Mouse (Mus musculus) bone marrow, adult 2 months (tissue): ENCODE data around the gene Trpc1. TPM values are rescaled to one million over a fixed set of nuclear protein-coding genes. Genes with fewer than 3 reads are reported as not detected.

Source experiments
- H3K27ac ChIP-seq: fragments of 200-500 bp; 2 replicates; pipeline ENCODE4 v1.5.1; 2012; ENCODE audit warnings: low read depth, mild to moderate bottlenecking, control low read depth, inconsistent platforms, low read length; ENCODE audit not compliant: control insufficient read depth, poor library complexity, insufficient read depth
- H3K4me1 ChIP-seq: fragments of 200-500 bp; 2 replicates; pipeline ENCODE4 v1.6.1; 2011; ENCODE audit warnings: low read length; ENCODE audit not compliant: control insufficient read depth, insufficient read depth
- H3K4me3 ChIP-seq: fragments of 200-500 bp; replicated peaks from 2 replicates; pipeline ENCODE3; 2011; ENCODE audit warnings: mild to moderate bottlenecking, low read depth, low read length, control low read depth; ENCODE audit not compliant: control insufficient read depth
- CTCF ChIP-seq: fragments of 200-500 bp; IDR thresholded peaks from 2 replicates; pipeline ENCODE4 v1.5.1; 2011; ENCODE audit warnings: low read length, control low read depth; ENCODE audit not compliant: control insufficient read depth, insufficient read depth
- POLR2A ChIP-seq: fragments of 200-500 bp; IDR thresholded peaks from 2 replicates; pipeline ENCODE4 v1.6.1; 2011; ENCODE audit warnings: low read depth, mild to moderate bottlenecking, control low read depth, low read length, borderline replicate concordance; ENCODE audit not compliant: control insufficient read depth
- WGBS: fragments of 180-500 bp; shearing (Covaris S2); methylation state at CpG from one replicate; pipeline ENCODE4 v1.1.7; 2018; 5-methylcytosine and 5-hydroxymethylcytosine counted together
- polyA plus RNA-seq: library from polyadenylated mRNA; stranded (reverse); fragments of >200 nt; gene quantifications from 2 replicates; pipeline ENCODE4 v1.2.4, GENCODE M21; 2011; ENCODE audit warnings: low replicate concordance; ENCODE audit not compliant: missing spikeins, insufficient read depth, insufficient read length

Trpc1 gene
- polyA plus RNA-seq, 1 experiment, result 0.87 TPM

DNA sequence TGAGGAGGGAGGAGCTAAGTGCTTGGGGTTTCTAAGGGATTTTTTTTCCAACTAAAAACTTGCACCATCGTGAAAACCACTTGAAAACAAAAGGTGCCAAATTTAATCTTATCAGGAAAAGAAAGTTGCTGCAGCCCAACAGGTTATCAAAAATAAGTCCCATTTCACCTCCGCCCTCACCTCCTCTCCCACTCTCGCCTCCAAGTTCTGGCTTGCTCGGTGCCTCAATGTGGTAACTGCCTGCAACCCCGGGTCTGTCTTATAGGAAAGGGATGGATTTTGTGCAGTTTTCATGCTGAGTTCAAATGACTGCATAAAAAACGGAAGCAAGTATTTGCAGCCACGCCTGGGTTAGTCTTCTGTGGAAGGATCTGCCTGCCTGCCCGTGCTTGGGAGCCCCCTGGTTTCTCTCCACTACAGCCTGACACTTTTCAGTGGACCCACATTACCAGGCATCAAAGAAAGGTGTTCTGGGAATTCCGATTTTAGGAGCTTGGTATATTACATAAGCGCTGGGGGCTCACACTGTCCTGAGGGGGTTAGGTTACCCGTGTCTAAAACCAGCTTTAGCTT, 56.6 kb downstream of the Trpc1 start:
- no peaks in the 10 kb centered on the region for H3K4me1 ChIP-seq
- H3K27ac ChIP-seq, result no peak overlapping the region
- 67% methylated on average over 11 of the region's 11 CpGs for WGBS
- no peak overlapping the region for H3K4me3 ChIP-seq
- TF ChIP-seq CTCF (no peak), POLR2A (no peak)

GRCm38 (mm10) chr9:95692823-95693222, 57.4 kb downstream of the Trpc1 start:
- no peak for TF ChIP-seq POLR2A
- TF ChIP-seq CTCF, result no peak
- no peak overlapping the region for H3K4me3 ChIP-seq
- no peaks in the 10 kb centered on the region for H3K4me1 ChIP-seq
- 79% methylated on average over 8 of the region's 8 CpGs for WGBS
- H3K27ac ChIP-seq, result no peak overlapping the region

DNA sequence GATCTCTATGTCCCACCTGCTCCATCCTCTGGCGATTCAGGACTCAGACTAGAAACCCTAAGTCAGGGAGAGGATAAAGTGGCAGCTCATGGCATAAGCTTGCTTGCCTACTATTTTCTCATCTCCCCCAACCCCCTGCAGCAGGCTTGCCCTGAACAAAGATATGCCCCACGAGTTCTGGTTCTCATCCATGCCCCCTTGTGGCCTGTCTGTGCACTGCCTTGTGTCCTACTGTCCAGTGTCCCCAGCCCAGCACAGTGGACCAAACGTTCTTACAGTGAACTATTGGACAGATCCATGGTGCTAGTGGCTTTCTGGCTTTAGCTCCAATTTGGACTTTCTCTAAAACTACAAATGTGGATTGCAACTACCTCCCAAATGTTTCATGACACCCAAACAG, 62.1 kb downstream of the Trpc1 start:
- TF ChIP-seq CTCF (peak; percentile 55), POLR2A (no peak)
- no peak overlapping the region for H3K27ac ChIP-seq
- H3K4me1 ChIP-seq, result no peaks in the 10 kb centered on the region
- no peak overlapping the region for H3K4me3 ChIP-seq
- 43% methylated on average over 3 of the region's 3 CpGs for WGBS

DNA sequence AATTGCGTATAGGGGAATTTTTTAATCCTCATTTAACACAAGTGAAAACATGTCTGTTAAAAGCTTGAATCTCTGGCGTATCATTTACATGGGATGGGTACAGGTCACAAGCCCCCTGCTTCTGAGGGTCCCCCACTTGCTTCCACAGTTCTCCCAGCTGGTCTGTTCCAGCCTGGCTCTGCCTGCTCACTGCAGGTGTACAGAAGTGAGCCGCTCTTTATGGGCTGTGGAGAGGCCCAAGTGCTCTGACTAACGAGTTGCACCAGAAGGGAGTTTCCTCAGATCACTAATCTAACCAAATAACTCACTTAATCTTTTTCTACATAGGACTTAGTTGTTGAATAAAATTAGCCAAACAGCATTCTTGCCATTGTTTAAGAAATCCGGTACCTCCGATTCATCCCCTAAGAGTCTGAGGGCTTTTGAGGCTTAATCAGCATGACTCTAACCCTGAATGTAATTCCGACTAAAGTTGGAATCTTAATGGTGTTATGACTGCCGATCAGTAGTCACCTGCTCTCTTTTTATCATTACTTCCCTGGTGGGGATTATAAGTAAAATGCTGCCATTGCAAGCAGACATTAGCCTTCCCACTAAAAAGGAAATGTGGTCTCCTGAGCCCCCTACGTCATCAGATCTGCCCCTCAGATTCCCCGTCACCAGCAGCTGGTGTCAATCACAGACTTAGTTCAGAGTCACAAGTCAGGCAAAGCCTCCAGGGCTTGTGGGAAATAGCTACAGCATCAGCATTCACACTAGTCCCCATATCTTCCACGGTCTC, 64.3 kb downstream of the Trpc1 start:
- WGBS, result 77% methylated on average over 11 of the region's 11 CpGs
- Histone ChIP-seq H3K4me1 (no peaks in the 10 kb centered on the region), H3K27ac (no peak overlapping the region), H3K4me3 (no peak overlapping the region)
- no peak for TF ChIP-seq CTCF
- TF ChIP-seq POLR2A, result no peak

- no peaks in the 10 kb centered on the region for H3K4me1 ChIP-seq
- WGBS, result 82% methylated on average over 11 of the region's 11 CpGs
- no peak for TF ChIP-seq POLR2A
- no peak for TF ChIP-seq CTCF
- H3K4me3 ChIP-seq, result no peak overlapping the region
- H3K27ac ChIP-seq, result no peak overlapping the region
These were observed 69.5 kb downstream of the Trpc1 start for GRCm38 (mm10) chr9:95680691-95681090.

GRCm38 (mm10) chr9:95679966-95680365, 70.2 kb downstream of the Trpc1 start:
- Histone ChIP-seq H3K27ac (no peak overlapping the region), H3K4me1 (no peaks in the 10 kb centered on the region), H3K4me3 (no peak overlapping the region)
- WGBS, result 73% methylated on average over 7 of the region's 7 CpGs
- no peak for TF ChIP-seq POLR2A
- no peak for TF ChIP-seq CTCF

- no peak overlapping the region for H3K27ac ChIP-seq
- 89% methylated on average over 4 of the region's 4 CpGs for WGBS
- TF ChIP-seq POLR2A (no peak), CTCF (no peak)
- H3K4me1 ChIP-seq, result no peaks in the 10 kb centered on the region
- no peak overlapping the region for H3K4me3 ChIP-seq
These were observed 74.2 kb downstream of the Trpc1 start for GRCm38 (mm10) chr9:95676021-95676420.

GRCm38 (mm10) chr9:95675064-95675699, 75.0 kb downstream of the Trpc1 start:
- Histone ChIP-seq H3K27ac (no peak overlapping the region), H3K4me3 (no peak overlapping the region), H3K4me1 (no peaks in the 10 kb centered on the region)
- WGBS, result 81% methylated on average over 9 of the region's 9 CpGs
- no peak for TF ChIP-seq POLR2A
- TF ChIP-seq CTCF, result no peak
